15 mouse cellular contexts compared by ENCODE assay signal in the genomic region with DNA sequence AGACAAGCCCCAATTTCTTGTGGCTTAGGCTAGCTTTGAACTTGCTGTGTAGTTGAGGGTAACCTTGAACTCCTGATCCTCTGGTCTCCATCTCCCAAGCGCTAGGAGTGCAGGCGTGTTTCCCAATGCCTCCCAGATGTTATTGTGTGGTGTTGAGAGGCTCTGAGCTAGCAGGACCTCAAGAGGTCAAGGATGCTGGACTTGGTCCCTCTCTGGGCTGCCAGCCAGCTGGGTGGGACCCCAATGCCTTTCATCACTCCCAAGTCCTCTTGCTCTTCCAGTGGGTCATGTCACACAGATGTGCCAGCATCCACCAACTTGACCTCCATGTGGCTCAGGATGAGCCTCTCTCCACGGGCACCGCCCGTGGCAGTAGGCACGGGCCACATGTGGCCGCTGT. TPM values are rescaled to one million over a fixed set of nuclear protein-coding genes. Genes with fewer than 3 reads are reported as not detected.
DNase-seq lines count a peak whose midpoint lies in the region; ATAC-seq lines count a peak whose summit lies in the region.
"Had no signal": no experiment of that assay in that cellular context is flagged by ENCODE, and none has a peak within 500 bp of the region (broad histone marks: within the 10 kb centered on the region; RNA-seq: fewer than 3 reads in every experiment).

No protein-coding gene starts in this region.

- 74% methylated on average over 7 of the region's 7 CpGs for WGBS in intestine, embryonic 16.5 days

- ATAC-seq in intestine, embryonic 16.5 days = no peak
- ATAC-seq: hindbrain, embryonic 16.5 days had no signal

- H3K9ac ChIP-seq in intestine, embryonic 16.5 days (ENCODE audit: low read depth, low read length) = no peak overlapping the region
- H3K9ac ChIP-seq: embryonic facial prominence, embryonic 13.5 days had no signal

- no peaks in the 10 kb centered on the region for H3K27me3 ChIP-seq in intestine, embryonic 16.5 days (replicated peaks; ENCODE audit: control insufficient read depth, insufficient read depth, low read length)
- H3K27me3 ChIP-seq: embryonic facial prominence, embryonic 13.5 days had no signal

- no peak overlapping the region for H3K4me2 ChIP-seq in intestine, embryonic 16.5 days (ENCODE audit: low read depth, low read length)
- H3K4me2 ChIP-seq: embryonic facial prominence, embryonic 13.5 days had no signal

- H3K4me1 ChIP-seq in intestine, embryonic 16.5 days (ENCODE audit: control insufficient read depth, insufficient read depth, low read length) = peaks cover 30% of the 10 kb centered on the region

- no peaks in the 10 kb centered on the region for H3K36me3 ChIP-seq in intestine, embryonic 16.5 days (ENCODE audit: control insufficient read depth, insufficient read depth, low read length)

- peak; percentile 30 to 31 for DNase-seq in heart, adult 18-20 months
- DNase-seq in heart, adult 8-10 months (ENCODE audit: low spot score) = no peak
- DNase-seq in NIH3T3 (ENCODE audit: low read depth) = peak; percentile 22
- peak; percentile 21 to 47 for DNase-seq in gastrocnemius, adult 8-10 months (ENCODE audit: low spot score in 2 of 2)
- DNase-seq in heart, postnatal 14 days = peak; percentile 56 to 75
- no peak for DNase-seq in left cerebral cortex, adult 8-10 months (ENCODE audit: low spot score in 2 of 2)
- no peak for DNase-seq in c-Kit-positive CD71-positive TER-119-positive erythroid progenitor cells, embryonic 14.5 days (ENCODE audit: low spot score)
- DNase-seq: cerebellum, postnatal 25 days; right cerebral cortex, postnatal 14 days had no signal

- intact Hi-C loops in heart, postnatal 14 days (cut with DNase I) = no loop called here

- no peaks in the 10 kb centered on the region for H3K9me3 ChIP-seq in intestine, embryonic 16.5 days (ENCODE audit: control insufficient read depth, low read length)

- no peak overlapping the region for H3K27ac ChIP-seq in intestine, embryonic 16.5 days (ENCODE audit: low read length)

- H3K4me3 ChIP-seq in intestine, embryonic 16.5 days (ENCODE audit: low read length) = no peak overlapping the region
- H3K4me3 ChIP-seq: embryonic facial prominence, embryonic 13.5 days; limb, embryonic 10.5 days had no signal

RNA-seq across cellular contexts. Expression of gene Bmp7, which starts 16.9 kb away (rescaled TPM):
- total RNA-seq in heart, adult 18-20 months (2021) = 1 to 10 TPM; 1.1 to 1.3 TPM
- 1 to 10 TPM in 1 of 4 experiments, under 1 TPM in 3; 0.59 to 1.4 (median 0.74) TPM for total RNA-seq in heart, adult 8-10 months (2022)
- total RNA-seq in gastrocnemius, adult 8-10 months (2022) = 1 to 10 TPM in 1 of 4 experiments, under 1 TPM in 3; 0.10 to 1.4 (median 0.25) TPM
- total RNA-seq in heart, postnatal 14 days (2021) = 1 to 10 TPM; 1.7 to 2.6 TPM
- total RNA-seq in left cerebral cortex, adult 8-10 months (2022) = 10 to 100 TPM; 13.4 to 14.3 (median 13.9) TPM
- 19.6 and 24.9 TPM in 2 replicates for polyA plus RNA-seq in intestine, embryonic 16.5 days (2015; fragmentation: Nextera tagmentation; extraction: Ambion mirVana)
- total RNA-seq: megakaryocyte progenitor cell, adult 5-6 weeks; neutrophil, adult 5-6 weeks had no signal

RNA-seq across cellular contexts. Expression of gene Spo11, which starts 54.3 kb away (rescaled TPM):
- total RNA-seq in heart, adult 18-20 months (2021) = not detected
- total RNA-seq in heart, adult 8-10 months (2022) = not detected
- not detected for total RNA-seq in gastrocnemius, adult 8-10 months (2022)
- total RNA-seq in heart, postnatal 14 days (2021) = under 1 TPM; 0.07 to 0.93 TPM
- total RNA-seq in left cerebral cortex, adult 8-10 months (2022) = under 1 TPM; 0.32 to 0.59 (median 0.41) TPM
- 0.04 and 0.11 TPM in 2 replicates for polyA plus RNA-seq in intestine, embryonic 16.5 days (2015; fragmentation: Nextera tagmentation; extraction: Ambion mirVana)
- total RNA-seq: megakaryocyte progenitor cell, adult 5-6 weeks had no signal

Comparison
In these comparisons a context has a peak if more than half of its experiments do, and no peak if none do; other contexts are left out.
1. DNase-seq: peak in heart, adult 18-20 months (2 of 2), NIH3T3 (single experiment), gastrocnemius, adult 8-10 months (2 of 2) and heart, postnatal 14 days (2 of 2); none in heart, adult 8-10 months (single experiment), left cerebral cortex, adult 8-10 months (0 of 2) and c-Kit-positive CD71-positive TER-119-positive erythroid progenitor cells, embryonic 14.5 days (single experiment).